Mouse (Mus musculus): ENCODE measurements around the gene Mcu.
A peak's percentile ranks its signal among the peaks of the same experiment; 100 is the strongest.

Mcu gene

GRCm38 (mm10) chr10:59538063-59538462 is 78.4 kb downstream of the Mcu start:
- DNase-seq (ENCODE audit: low read depth, low spot score), result no peak

GRCm38 (mm10) chr10:59537579-59537978 is 78.9 kb downstream of the Mcu start:
- DNase-seq (ENCODE audit: low read depth, low spot score), result no peak

DNA sequence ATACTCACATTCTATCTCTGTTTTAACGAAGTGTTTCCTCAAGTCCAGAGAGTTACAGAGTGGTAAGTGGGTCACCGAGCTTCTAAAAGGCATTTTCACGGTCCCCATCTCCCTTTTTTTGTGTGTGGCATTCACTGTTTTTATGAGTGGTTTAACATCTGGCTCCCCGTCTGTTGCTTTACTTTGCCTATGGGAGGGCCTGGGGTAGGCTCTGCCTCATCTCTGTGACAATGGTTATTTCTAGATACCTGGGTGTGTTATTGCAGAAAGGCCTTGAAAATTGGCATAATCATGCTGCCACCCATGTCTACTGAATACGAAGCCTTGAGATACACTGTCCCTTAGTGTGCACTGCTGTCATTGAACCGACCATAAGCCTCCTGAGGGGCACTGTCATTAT is 84.2 kb downstream of the Mcu start:
- DNase-seq (ENCODE audit: low read depth, low spot score), result peak; percentile 65

DNA sequence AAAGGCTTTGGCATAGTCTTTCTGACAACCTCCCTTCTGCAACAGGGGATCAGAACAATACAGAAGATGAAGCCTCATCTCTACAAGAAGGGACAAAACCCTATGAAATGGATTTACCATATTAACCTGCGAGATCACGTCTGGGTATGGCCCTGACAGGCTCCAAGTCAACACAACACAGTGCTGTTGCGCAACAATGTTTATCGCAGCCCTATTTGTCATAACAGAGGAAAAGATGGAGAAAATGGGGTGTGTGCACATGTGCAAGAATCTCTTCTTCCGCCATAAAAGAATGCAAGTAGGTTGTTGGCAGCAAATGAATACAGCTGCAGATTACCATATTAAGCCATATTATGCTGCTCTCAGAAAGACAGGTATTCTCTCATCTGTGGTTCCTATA is 88.7 kb downstream of the Mcu start:
- DNase-seq (ENCODE audit: low read depth, low spot score), result no peak

- DNase-seq (ENCODE audit: low read depth, low spot score), result no peak
Measured at GRCm38 (mm10) chr10:59527311-59527710, 89.2 kb downstream of the Mcu start.

- no peak for DNase-seq (ENCODE audit: low read depth, low spot score)
Measured at GRCm38 (mm10) chr10:59524675-59525074, 91.8 kb downstream of the Mcu start.

DNA sequence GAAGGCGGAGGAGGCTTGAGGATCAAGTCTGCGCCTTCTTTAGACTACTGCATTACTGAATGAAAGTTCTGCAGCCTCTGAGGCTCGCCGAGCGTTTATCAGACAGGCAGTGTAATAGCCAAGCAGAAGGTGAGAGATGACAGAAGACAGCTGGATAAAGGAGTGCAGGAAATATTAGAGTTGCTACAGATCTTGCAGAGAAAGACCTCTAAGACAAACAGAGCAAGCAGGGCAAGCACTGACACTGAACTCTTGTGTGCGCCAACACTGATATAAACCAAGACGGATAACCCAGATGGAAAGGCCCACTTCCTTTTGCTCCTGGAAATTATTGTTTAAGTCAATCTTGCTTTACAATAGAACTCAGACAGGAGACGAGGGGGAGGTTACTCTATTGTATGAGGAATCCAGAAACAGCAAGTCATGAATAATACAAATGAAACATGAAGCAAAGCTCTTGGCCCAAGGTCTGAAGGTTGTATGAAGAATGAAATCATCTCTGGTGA is 92.6 kb downstream of the Mcu start:
- DNase-seq (ENCODE audit: low read depth, low spot score), result no peak

DNA sequence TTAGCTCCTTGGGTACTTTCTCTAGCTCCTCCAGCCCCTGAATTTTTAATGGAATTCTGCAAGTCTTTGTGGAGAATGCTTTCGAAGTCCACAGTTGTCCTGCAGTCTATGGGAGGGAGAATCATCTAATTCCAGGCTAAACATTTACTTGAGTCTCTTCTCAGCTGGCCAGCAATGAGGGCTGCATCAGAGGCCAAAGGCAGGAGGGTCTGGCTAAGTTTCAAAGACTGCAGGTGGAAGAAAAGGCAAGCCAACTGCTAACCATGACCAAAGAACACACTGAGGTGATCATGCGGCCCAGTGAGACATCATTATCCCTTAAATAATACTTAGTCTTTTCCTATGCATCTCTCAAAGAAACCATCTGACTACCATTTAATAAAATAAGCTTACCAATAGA is 95.8 kb downstream of the Mcu start:
- peak; percentile 68 for DNase-seq (ENCODE audit: low read depth, low spot score)

- DNase-seq (ENCODE audit: low read depth, low spot score), result no peak
Measured at GRCm38 (mm10) chr10:59519411-59519810, 97.1 kb downstream of the Mcu start.

GRCm38 (mm10) chr10:59517201-59517600 is 99.3 kb downstream of the Mcu start:
- DNase-seq (ENCODE audit: low read depth, low spot score), result peak; percentile 83

GRCm38 (mm10) chr10:59514739-59515464 is 101.6 kb downstream of the Mcu start:
- DNase-seq (ENCODE audit: low read depth, low spot score), result no peak

DNA sequence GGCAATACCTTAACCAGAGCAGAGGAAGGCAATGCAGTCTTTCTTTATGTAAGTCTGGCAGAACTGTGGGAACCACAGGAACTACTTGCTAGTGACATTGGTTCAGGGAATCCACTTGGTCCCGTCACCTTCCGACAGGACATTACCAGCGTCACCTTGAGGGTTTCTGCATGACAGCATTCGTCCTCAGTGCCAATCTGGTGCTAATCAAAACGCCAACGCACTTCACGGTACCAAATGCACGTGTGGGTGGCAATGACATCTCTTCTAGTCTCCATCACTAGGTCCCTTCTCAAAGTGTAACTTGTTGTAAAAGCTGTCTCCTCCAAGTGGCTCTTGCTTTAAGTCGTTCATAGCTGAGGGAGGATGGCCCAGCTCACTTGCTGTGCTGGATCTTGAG is 104.3 kb downstream of the Mcu start:
- DNase-seq (ENCODE audit: low read depth, low spot score), result no peak

DNA sequence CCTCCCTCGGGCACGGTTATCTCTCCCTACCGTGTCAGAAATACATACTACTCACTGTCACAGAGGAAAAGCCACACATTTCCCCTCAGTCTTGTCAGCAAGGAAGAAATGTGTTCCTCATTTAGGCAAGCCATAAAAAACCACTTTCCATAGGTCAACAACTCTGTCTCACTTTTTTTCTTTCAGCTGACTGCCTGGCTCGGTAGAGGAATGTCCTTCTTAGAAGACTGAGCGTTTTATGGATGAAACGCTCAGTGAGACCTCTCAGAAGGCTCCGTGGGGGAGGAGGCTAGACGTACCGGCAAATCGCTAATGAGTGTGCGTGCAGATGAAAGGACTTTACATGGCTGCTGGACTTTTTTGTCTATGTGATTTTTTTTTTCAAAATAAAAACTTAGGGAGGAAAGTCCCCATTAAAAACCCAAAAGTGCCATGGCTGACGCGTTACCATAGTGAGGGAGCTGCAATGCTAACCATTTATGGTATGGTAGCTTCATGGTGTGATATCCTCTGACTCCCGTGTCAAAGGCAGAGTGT is 105.0 kb downstream of the Mcu start:
- no peak for DNase-seq (ENCODE audit: low read depth, low spot score)

GRCm38 (mm10) chr10:59510713-59511426 is 105.6 kb downstream of the Mcu start:
- DNase-seq (ENCODE audit: low read depth, low spot score), result peak; percentile 56

- no peak for DNase-seq (ENCODE audit: low read depth, low spot score)
Measured at GRCm38 (mm10) chr10:59509197-59509596, 107.3 kb downstream of the Mcu start.

GRCm38 (mm10) chr10:59506711-59507110 is 109.8 kb downstream of the Mcu start:
- no peak for DNase-seq (ENCODE audit: low read depth, low spot score)

GRCm38 (mm10) chr10:59504291-59504690 is 112.2 kb downstream of the Mcu start:
- DNase-seq (ENCODE audit: low read depth, low spot score), result no peak

DNA sequence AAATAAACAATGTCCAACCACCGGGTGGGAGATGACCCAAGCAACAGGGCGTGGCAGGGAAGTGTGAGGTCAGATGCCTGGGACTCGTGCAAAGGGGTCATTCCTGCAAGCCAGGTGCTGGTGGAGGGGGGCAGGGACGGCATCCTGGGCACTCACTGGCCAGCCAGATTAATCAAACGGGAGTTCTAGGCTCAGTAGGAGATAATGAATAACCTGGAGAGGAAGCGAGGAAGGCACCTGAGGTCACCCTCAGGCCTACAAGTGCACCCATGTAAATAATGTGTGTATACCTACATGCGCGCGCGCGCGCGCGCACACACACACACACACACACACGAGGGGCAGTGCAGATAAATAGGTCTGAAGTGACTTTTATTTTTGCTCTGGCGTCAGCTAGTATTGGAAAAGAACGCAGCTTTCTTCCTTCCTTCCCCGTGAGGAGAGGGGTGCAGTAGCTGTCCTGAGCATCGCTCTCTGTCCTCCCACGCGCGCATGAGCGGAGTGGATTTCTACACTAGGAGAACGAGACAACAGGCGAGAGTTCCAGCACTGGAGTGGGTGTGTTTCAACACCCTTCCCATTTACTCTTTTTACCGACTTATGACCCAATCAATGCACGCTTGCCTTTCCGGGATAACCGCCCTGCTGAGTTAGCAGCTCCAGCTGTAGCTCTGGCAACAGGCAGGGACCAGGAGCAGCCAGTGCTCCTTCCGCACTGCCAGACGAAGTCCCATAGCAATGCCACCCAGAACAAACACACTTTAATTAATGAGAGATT is 112.9 kb downstream of the Mcu start:
- peak; percentile 80 for DNase-seq (ENCODE audit: low read depth, low spot score)

GRCm38 (mm10) chr10:59502381-59502780 is 114.1 kb downstream of the Mcu start:
- DNase-seq (ENCODE audit: low read depth, low spot score), result peak; percentile 69

GRCm38 (mm10) chr10:59501761-59502160 is 114.7 kb downstream of the Mcu start:
- no peak for DNase-seq (ENCODE audit: low read depth, low spot score)

GRCm38 (mm10) chr10:59500225-59500624 is 116.3 kb downstream of the Mcu start:
- DNase-seq (ENCODE audit: low read depth, low spot score), result no peak

GRCm38 (mm10) chr10:59497019-59497418 is 119.5 kb downstream of the Mcu start:
- no peak for DNase-seq (ENCODE audit: low read depth, low spot score)

All from brain, adult 2 months (tissue).